8 mouse cellular contexts compared by ENCODE assay signal in genomic region chr1:191327258-191327657, GRCm38 (mm10). TPM values are rescaled to one million over a fixed set of nuclear protein-coding genes. Genes with fewer than 3 reads are reported as not detected.
DNase-seq lines count a peak whose midpoint lies in the region; ATAC-seq lines count a peak whose summit lies in the region.

No protein-coding gene starts in this region.

- 69% methylated on average over 8 of the region's 8 CpGs for WGBS in liver, embryonic 11.5 days
- 81% methylated on average over 8 of the region's 8 CpGs for WGBS in forebrain, embryonic 14.5 days
- 81% methylated on average over 8 of the region's 8 CpGs for WGBS in limb, embryonic 11.5 days
- 81% methylated on average over 8 of the region's 8 CpGs for WGBS in neural tube, embryonic 15.5 days

- no peaks in the 10 kb centered on the region for H3K9me3 ChIP-seq in liver, embryonic 11.5 days (ENCODE audit: control insufficient read depth, low read length)
- no peaks in the 10 kb centered on the region for H3K9me3 ChIP-seq in forebrain, embryonic 14.5 days (replicated peaks; ENCODE audit: control insufficient read depth, low read length)
- no peaks in the 10 kb centered on the region for H3K9me3 ChIP-seq in limb, embryonic 11.5 days (ENCODE audit: control insufficient read depth, low read length)
- H3K9me3 ChIP-seq in neural tube, embryonic 15.5 days (replicated peaks): no peaks in the 10 kb centered on the region

- H3K9ac ChIP-seq in liver, embryonic 11.5 days (ENCODE audit: low read depth, low read length): 0 out of 2 replicates have a peak overlapping the region, but pooled peaks have one; percentile 31
- peak overlapping the region; percentile 32; the same call in 1 of the 2 replicates for H3K9ac ChIP-seq in forebrain, embryonic 14.5 days (ENCODE audit: low read length)
- no peak overlapping the region for H3K9ac ChIP-seq in limb, embryonic 11.5 days (ENCODE audit: low read length)
- H3K9ac ChIP-seq in neural tube, embryonic 15.5 days (replicated peaks): peak overlapping the region; percentile 92; the same call in 1 of the 2 replicates

- H3K27ac ChIP-seq in liver, embryonic 11.5 days (ENCODE audit: low read depth, low read length): no peak overlapping the region
- no peak overlapping the region for H3K27ac ChIP-seq in forebrain, embryonic 14.5 days (ENCODE audit: low read depth, low read length)
- H3K27ac ChIP-seq in limb, embryonic 11.5 days (replicated peaks; ENCODE audit: low read depth, low read length): no peak overlapping the region
- H3K27ac ChIP-seq in neural tube, embryonic 15.5 days (replicated peaks): no peak overlapping the region

- H3K27me3 ChIP-seq in liver, embryonic 11.5 days (replicated peaks; ENCODE audit: control insufficient read depth, insufficient read depth, low read length): no peaks in the 10 kb centered on the region
- H3K27me3 ChIP-seq in forebrain, embryonic 14.5 days (replicated peaks; ENCODE audit: control insufficient read depth, insufficient read depth, low read length): no peaks in the 10 kb centered on the region
- no peaks in the 10 kb centered on the region for H3K27me3 ChIP-seq in limb, embryonic 11.5 days (ENCODE audit: control insufficient read depth, insufficient read depth, low read length)
- no peaks in the 10 kb centered on the region for H3K27me3 ChIP-seq in neural tube, embryonic 15.5 days (replicated peaks)

- H3K36me3 ChIP-seq in liver, embryonic 11.5 days (ENCODE audit: control insufficient read depth, insufficient read depth, low read length): no peaks in the 10 kb centered on the region; the same call in 1 of the 2 replicates
- H3K36me3 ChIP-seq in forebrain, embryonic 14.5 days (ENCODE audit: control insufficient read depth, insufficient read depth, low read length): peaks cover 19% of the 10 kb centered on the region; the same call in 1 of the 2 replicates
- H3K36me3 ChIP-seq in limb, embryonic 11.5 days (ENCODE audit: control insufficient read depth, insufficient read depth, low read length): no peaks in the 10 kb centered on the region
- H3K36me3 ChIP-seq in neural tube, embryonic 15.5 days: 0 out of 2 replicates have a peak, but pooled peaks cover 3% of the 10 kb centered on the region

- peak overlapping the region; percentile 87 for H3K4me2 ChIP-seq in liver, embryonic 11.5 days
- H3K4me2 ChIP-seq in forebrain, embryonic 14.5 days (ENCODE audit: low read length): peak overlapping the region; percentile 87
- H3K4me2 ChIP-seq in limb, embryonic 11.5 days (ENCODE audit: low read depth, severe bottlenecking): peak overlapping the region; percentile 95; the same call in 1 of the 2 replicates
- H3K4me2 ChIP-seq in neural tube, embryonic 15.5 days: peak overlapping the region; percentile 83

- DNase-seq in liver, embryonic 11.5 days (ENCODE audit: low spot score): no peak
- no peak for DNase-seq in liver
- DNase-seq in forebrain, embryonic 14.5 days (ENCODE audit: low spot score): no peak
- no peak for DNase-seq in limb, embryonic 11.5 days (ENCODE audit: low spot score)
- DNase-seq in left cerebral cortex, adult 11 months (ENCODE audit: low spot score): no peak
- DNase-seq in thymus, postnatal 4 days: no peak
- no peak for DNase-seq in frontal cortex, adult 2 months (ENCODE audit: extremely low spot score in 1 of 2, low spot score in 1 of 2)

- ATAC-seq in liver, embryonic 11.5 days (replicated peaks; ENCODE audit: low FRiP score): no peak
- ATAC-seq in forebrain, embryonic 14.5 days: no peak
- no peak for ATAC-seq in limb, embryonic 11.5 days (ENCODE audit: insufficient number of reproducible peaks, low FRiP score, low TSS enrichment, low read depth)
- no peak for ATAC-seq in neural tube, embryonic 15.5 days (ENCODE audit: low FRiP score)

- H3K4me3 ChIP-seq in liver, embryonic 11.5 days (ENCODE audit: low read depth, low read length): peak overlapping the region; percentile 85; the same call in 1 of the 2 replicates
- H3K4me3 ChIP-seq in forebrain, embryonic 14.5 days (ENCODE audit: low read depth, low read length): peak overlapping the region; percentile 84; the same call in 1 of the 2 replicates
- no peak overlapping the region for H3K4me3 ChIP-seq in limb, embryonic 11.5 days (ENCODE audit: low read depth, low read length)
- peak overlapping the region; percentile 93; the same call in 1 of the 2 replicates for H3K4me3 ChIP-seq in neural tube, embryonic 15.5 days (replicated peaks)

- peaks cover 18% of the 10 kb centered on the region for H3K4me1 ChIP-seq in liver, embryonic 11.5 days (replicated peaks; ENCODE audit: control insufficient read depth, insufficient read depth, low read length)
- peaks cover 26% of the 10 kb centered on the region for H3K4me1 ChIP-seq in forebrain, embryonic 14.5 days (ENCODE audit: control insufficient read depth, insufficient read depth, low read length)
- H3K4me1 ChIP-seq in limb, embryonic 11.5 days (ENCODE audit: control insufficient read depth, insufficient read depth, low read length): 0 out of 2 replicates have a peak, but pooled peaks cover 6% of the 10 kb centered on the region
- H3K4me1 ChIP-seq in neural tube, embryonic 15.5 days: peaks cover 35% of the 10 kb centered on the region

RNA-seq across cellular contexts. Expression of gene Tmem206, which starts 1.5 kb away (rescaled TPM):
- 15.4 and 18.8 TPM in 2 replicates for polyA plus RNA-seq in liver, embryonic 11.5 days (2014; fragmentation: Nextera tagmentation; extraction: Ambion mirVana)
- 57.0 and 62.5 TPM in 2 replicates for polyA plus RNA-seq in forebrain, embryonic 14.5 days (2014; fragmentation: Nextera tagmentation; extraction: Ambion mirVana)
- 26.8 and 28.4 TPM in 2 replicates for polyA plus RNA-seq in limb, embryonic 11.5 days (2014; fragmentation: Nextera tagmentation; extraction: Ambion mirVana)
- 29.8 and 30.6 TPM in 2 replicates for polyA plus RNA-seq in neural tube, embryonic 15.5 days (2015; fragmentation: Nextera tagmentation; extraction: Ambion mirVana)
- polyA plus RNA-seq in frontal cortex, adult 2 months (2012; rRNA removed): 9.6 and 11.2 TPM in 2 replicates

RNA-seq across cellular contexts. Expression of gene Nenf, which starts 9.3 kb away (rescaled TPM):
- 53.6 and 56.4 TPM in 2 replicates for polyA plus RNA-seq in liver, embryonic 11.5 days (2014; fragmentation: Nextera tagmentation; extraction: Ambion mirVana)
- polyA plus RNA-seq in forebrain, embryonic 14.5 days (2014; fragmentation: Nextera tagmentation; extraction: Ambion mirVana): 125 and 128 TPM in 2 replicates
- 60.1 and 65.9 TPM in 2 replicates for polyA plus RNA-seq in limb, embryonic 11.5 days (2014; fragmentation: Nextera tagmentation; extraction: Ambion mirVana)
- 125 and 158 TPM in 2 replicates for polyA plus RNA-seq in neural tube, embryonic 15.5 days (2015; fragmentation: Nextera tagmentation; extraction: Ambion mirVana)
- 155 and 168 TPM in 2 replicates for polyA plus RNA-seq in frontal cortex, adult 2 months (2012; rRNA removed)
